Mouse (Mus musculus): Measurements from ENCODE around the gene Slc7a5. TPM values are rescaled to one million over a fixed set of nuclear protein-coding genes. Genes with fewer than 3 reads are reported as not detected.

The Slc7a5 gene
- total RNA-seq, 2 experiments from 2014 or later: 35.3 to 48.3 TPM

Other genes with a start within 250 kb of the Slc7a5 start
- 1 to 10 TPM; 2.3 to 3.3 TPM for gene Jph3, start 178.1 kb downstream of the Slc7a5 start, total RNA-seq (2021)
- 10 to 100 TPM; 23.1 to 26.5 TPM for gene Klhdc4, start 78.1 kb downstream of the Slc7a5 start, total RNA-seq (2021)
- not detected for gene Car5a, start 37.2 kb upstream of the Slc7a5 start, total RNA-seq (2021)
- 10 to 100 TPM; 44.8 to 48.9 TPM for gene Banp, start 42.1 kb upstream of the Slc7a5 start, total RNA-seq (2021)